Mouse (Mus musculus) lung, embryonic 16.5 days (tissue): ENCODE data around the gene Gsg1l. TPM values are rescaled to one million over a fixed set of nuclear protein-coding genes. Genes with fewer than 3 reads are reported as not detected.
A peak's percentile ranks its signal among the peaks of the same experiment; 100 is the strongest.

Experiments
- ATAC-seq: fragments of 200-750 bp; cut with Nextera tagmentation; 2 replicates; pipeline ENCODE4 v1.8.0; 2017; ENCODE audit warnings: low read depth, mild to moderate bottlenecking, moderate library complexity
- H3K27ac ChIP-seq: fragments of 300-500 bp; sonication (generic); 2 replicates; pipeline ENCODE4 v1.5.1; 2014; ENCODE audit warnings: mild to moderate bottlenecking, control low read depth, low read length
- H3K27me3 ChIP-seq: fragments of 300-500 bp; sonication (generic); 2 replicates; pipeline ENCODE4 v1.6.1; 2014; ENCODE audit warnings: low read depth, low read length, mixed read lengths; ENCODE audit not compliant: control insufficient read depth, insufficient read depth
- H3K36me3 ChIP-seq: fragments of 300-500 bp; sonication (generic); 2 replicates; pipeline ENCODE4 v1.6.1; 2014; ENCODE audit warnings: low read length; ENCODE audit not compliant: control insufficient read depth, insufficient read depth
- H3K4me1 ChIP-seq: fragments of 300-500 bp; sonication (generic); replicated peaks from 2 replicates; pipeline ENCODE4 v1.6.1; 2014; ENCODE audit warnings: low read length, mixed read lengths; ENCODE audit not compliant: control insufficient read depth, insufficient read depth
- H3K4me2 ChIP-seq: fragments of 300-500 bp; sonication (generic); 2 replicates; pipeline ENCODE4 v1.6.1; 2014; ENCODE audit warnings: low read depth, low read length, control low read depth
- H3K4me3 ChIP-seq: fragments of 300-500 bp; sonication (generic); 2 replicates; pipeline ENCODE4 v1.5.1; 2014; ENCODE audit warnings: mild to moderate bottlenecking, low read length, control low read depth
- H3K9ac ChIP-seq: fragments of 300-500 bp; sonication (generic); 2 replicates; pipeline ENCODE4 v1.6.1; 2014; ENCODE audit warnings: low read length, control low read depth
- H3K9me3 ChIP-seq: fragments of 300-500 bp; sonication (generic); 2 replicates; pipeline ENCODE4 v1.6.1; 2016; ENCODE audit warnings: low read length; ENCODE audit not compliant: control insufficient read depth
- WGBS: fragments of 180-500 bp; shearing (Covaris S2); extraction: QIAGEN DNeasy Blood & Tissue Kit; methylation state at CpG from one replicate; pipeline ENCODE4 v1.1.7; 2014; 5-methylcytosine and 5-hydroxymethylcytosine counted together
- polyA plus RNA-seq: library from polyadenylated mRNA; unstranded; fragments of >200 nt; fragmentation: Nextera tagmentation; extraction: Ambion mirVana; gene quantifications from 2 replicates; pipeline ENCODE4 v1.2.1, GENCODE M21; 2015

Gene Gsg1l
- polyA plus RNA-seq, 1 experiment from 2014 or later = 2.6 TPM

- Histone ChIP-seq H3K9me3 (no peaks in the 10 kb centered on the region), H3K4me1 (peaks cover 3% of the 10 kb centered on the region), H3K4me2 (no peak overlapping the region), H3K4me3 (no peak overlapping the region), H3K9ac (no peak overlapping the region), H3K36me3 (no peaks in the 10 kb centered on the region), H3K27me3 (no peaks in the 10 kb centered on the region; the same call in 1 of the 2 replicates), H3K27ac (no peak overlapping the region)
- WGBS = 45% methylated on average over 1 of the region's 1 CpGs
- no peak for ATAC-seq
These were observed 54.8 kb downstream of the Gsg1l start for GRCm38 (mm10) chr7:126027410-126027809.

- Histone ChIP-seq H3K4me3 (no peak overlapping the region), H3K9ac (no peak overlapping the region), H3K4me1 (peaks cover 2% of the 10 kb centered on the region), H3K4me2 (no peak overlapping the region), H3K36me3 (no peaks in the 10 kb centered on the region), H3K9me3 (no peaks in the 10 kb centered on the region), H3K27me3 (no peaks in the 10 kb centered on the region; the same call in 1 of the 2 replicates), H3K27ac (no peak overlapping the region)
- 58% methylated on average over 5 of the region's 5 CpGs for WGBS
- no peak for ATAC-seq
These were observed 55.6 kb downstream of the Gsg1l start for GRCm38 (mm10) chr7:126026600-126026999.

GRCm38 (mm10) chr7:126019966-126020365 lies 62.2 kb downstream of the Gsg1l start:
- peak; percentile 38; the same call in 1 of the 2 replicates for ATAC-seq
- H3K36me3 ChIP-seq = no peaks in the 10 kb centered on the region
- no peak overlapping the region for H3K27ac ChIP-seq
- 42% methylated on average over 6 of the region's 6 CpGs for WGBS
- peaks cover 10% of the 10 kb centered on the region for H3K4me1 ChIP-seq
- no peak overlapping the region for H3K4me3 ChIP-seq
- no peak overlapping the region for H3K9ac ChIP-seq
- H3K9me3 ChIP-seq = no peaks in the 10 kb centered on the region
- no peaks in the 10 kb centered on the region for H3K27me3 ChIP-seq
- no peak overlapping the region for H3K4me2 ChIP-seq

GRCm38 (mm10) chr7:126019321-126019720 lies 62.9 kb downstream of the Gsg1l start:
- no peaks in the 10 kb centered on the region for H3K27me3 ChIP-seq
- no peak overlapping the region for H3K4me3 ChIP-seq
- no peak overlapping the region; the same call in 1 of the 2 replicates for H3K9ac ChIP-seq
- peaks cover 10% of the 10 kb centered on the region for H3K4me1 ChIP-seq
- no peak overlapping the region for H3K4me2 ChIP-seq
- no peaks in the 10 kb centered on the region for H3K36me3 ChIP-seq
- H3K27ac ChIP-seq = no peak overlapping the region
- no peaks in the 10 kb centered on the region for H3K9me3 ChIP-seq
- WGBS = 43% methylated on average over 9 of the region's 9 CpGs
- no peak for ATAC-seq

- Histone ChIP-seq H3K36me3 (no peaks in the 10 kb centered on the region), H3K4me2 (no peak overlapping the region), H3K9me3 (no peaks in the 10 kb centered on the region), H3K9ac (no peak overlapping the region), H3K27me3 (no peaks in the 10 kb centered on the region), H3K27ac (no peak overlapping the region), H3K4me3 (no peak overlapping the region), H3K4me1 (peaks cover 10% of the 10 kb centered on the region)
- ATAC-seq = no peak
- WGBS = 85% methylated on average over 4 of the region's 4 CpGs
These were observed 64.8 kb downstream of the Gsg1l start for GRCm38 (mm10) chr7:126017455-126017854.

- Histone ChIP-seq H3K9me3 (no peaks in the 10 kb centered on the region), H3K4me1 (peaks cover 3% of the 10 kb centered on the region; the same call in 1 of the 2 replicates), H3K27me3 (no peaks in the 10 kb centered on the region), H3K36me3 (no peaks in the 10 kb centered on the region), H3K27ac (no peak overlapping the region), H3K4me2 (no peak overlapping the region), H3K4me3 (no peak overlapping the region), H3K9ac (no peak overlapping the region)
- 65% methylated on average over 11 of the region's 11 CpGs for WGBS
- ATAC-seq = no peak
These were observed 69.7 kb downstream of the Gsg1l start for GRCm38 (mm10) chr7:126012325-126013021.

GRCm38 (mm10) chr7:126008789-126009148 lies 73.4 kb downstream of the Gsg1l start:
- ATAC-seq = peak; percentile 50; the same call in 1 of the 2 replicates
- no peak overlapping the region for H3K4me3 ChIP-seq

GRCm38 (mm10) chr7:126008139-126008788 lies 73.9 kb downstream of the Gsg1l start:
- Histone ChIP-seq H3K27ac (no peak overlapping the region), H3K9me3 (no peaks in the 10 kb centered on the region), H3K36me3 (no peaks in the 10 kb centered on the region), H3K4me1 (peaks cover 3% of the 10 kb centered on the region; the same call in 1 of the 2 replicates), H3K4me3 (no peak overlapping the region), H3K4me2 (no peak overlapping the region), H3K27me3 (no peaks in the 10 kb centered on the region), H3K9ac (no peak overlapping the region)
- 49% methylated on average over 4 of the region's 4 CpGs for WGBS
- ATAC-seq = peak; percentile 76

More at GRCm38 (mm10) chr7:126008789-126009148, 73.4 kb downstream of the Gsg1l start:
- no peaks in the 10 kb centered on the region for H3K27me3 ChIP-seq
- peaks cover 3% of the 10 kb centered on the region; the same call in 1 of the 2 replicates for H3K4me1 ChIP-seq
- WGBS = 63% methylated on average over 7 of the region's 7 CpGs
- no peak overlapping the region for H3K4me2 ChIP-seq
- no peak overlapping the region for H3K9ac ChIP-seq
- no peak overlapping the region for H3K27ac ChIP-seq
- no peaks in the 10 kb centered on the region for H3K9me3 ChIP-seq
- H3K36me3 ChIP-seq = no peaks in the 10 kb centered on the region

- H3K4me1 ChIP-seq = peaks cover 3% of the 10 kb centered on the region; the same call in 1 of the 2 replicates
- no peaks in the 10 kb centered on the region for H3K27me3 ChIP-seq
- no peaks in the 10 kb centered on the region for H3K36me3 ChIP-seq
- no peak overlapping the region for H3K4me3 ChIP-seq
- H3K27ac ChIP-seq = no peak overlapping the region
- 68% methylated on average over 10 of the region's 10 CpGs for WGBS
- H3K4me2 ChIP-seq = no peak overlapping the region
- ATAC-seq = no peak
- H3K9ac ChIP-seq = no peak overlapping the region
- H3K9me3 ChIP-seq = no peaks in the 10 kb centered on the region
These were observed 74.9 kb downstream of the Gsg1l start for GRCm38 (mm10) chr7:126007132-126007910.
